Mouse (Mus musculus): ENCODE measurements around the gene Myadml2.
"Not testable (repeated sequence)": the region's sequence is repeated elsewhere in the genome, so short reads cannot be mapped to it uniquely, and the experiment has no call there.

Myadml2 gene

GRCm38 (mm10) chr11:120648001-120648476, at the start of gene Myadml2:
Gene Myadml2 (minus strand): TSS chr11:120648158.
- DNase-seq (ENCODE audit: low read depth, low spot score), result no peak

- no peak for DNase-seq (ENCODE audit: low read depth, low spot score)
These were observed 49.8 kb upstream of the Myadml2 start for GRCm38 (mm10) chr11:120697741-120698140.

GRCm38 (mm10) chr11:120696568-120696967, 48.6 kb upstream of the Myadml2 start:
- DNase-seq (ENCODE audit: low read depth, low spot score), result no peak

GRCm38 (mm10) chr11:120695641-120696040, 47.7 kb upstream of the Myadml2 start:
- no peak for DNase-seq (ENCODE audit: low read depth, low spot score)

DNA sequence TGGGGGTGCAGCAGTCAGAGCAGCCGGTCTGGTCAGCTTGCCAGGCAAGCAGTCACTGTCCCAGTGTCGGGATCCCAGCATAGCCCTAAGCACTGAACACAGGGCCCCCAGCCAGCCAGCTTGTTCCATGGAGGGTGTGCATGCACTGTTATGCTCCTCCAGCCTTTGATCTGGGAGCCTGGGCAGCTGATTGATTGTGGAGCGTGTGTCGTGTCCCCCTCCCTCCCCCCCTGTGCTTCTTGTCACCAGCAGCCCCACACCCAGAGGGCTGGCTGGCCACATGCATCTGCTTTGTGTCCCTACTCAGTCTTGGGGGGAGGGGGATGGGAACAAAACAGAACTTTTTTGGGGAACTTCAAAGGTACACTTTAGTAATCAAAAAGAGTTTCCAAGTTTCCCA, 47.2 kb upstream of the Myadml2 start:
- no peak for DNase-seq (ENCODE audit: low read depth, low spot score)

DNA sequence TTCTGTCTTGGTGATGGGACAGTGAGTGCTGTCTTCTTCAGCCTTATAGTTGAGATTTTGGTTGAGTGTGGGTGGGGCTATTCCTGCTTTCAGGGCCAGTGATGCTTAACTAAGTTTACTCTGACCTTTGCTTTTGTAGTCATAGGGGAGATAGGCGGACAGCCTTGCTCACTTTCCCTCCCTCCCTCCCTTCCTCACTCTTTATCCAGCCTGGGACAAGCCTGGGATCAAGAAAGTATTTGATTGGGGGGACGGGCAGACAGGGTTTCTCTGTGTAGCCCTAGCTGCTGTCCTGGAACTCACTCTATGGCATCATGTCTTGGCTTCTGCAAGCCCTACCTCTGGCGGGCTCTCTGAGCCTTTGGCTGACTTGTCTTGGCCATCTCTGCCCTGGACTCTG, 45.5 kb upstream of the Myadml2 start:
- DNase-seq (ENCODE audit: low read depth, low spot score), result no peak

DNA sequence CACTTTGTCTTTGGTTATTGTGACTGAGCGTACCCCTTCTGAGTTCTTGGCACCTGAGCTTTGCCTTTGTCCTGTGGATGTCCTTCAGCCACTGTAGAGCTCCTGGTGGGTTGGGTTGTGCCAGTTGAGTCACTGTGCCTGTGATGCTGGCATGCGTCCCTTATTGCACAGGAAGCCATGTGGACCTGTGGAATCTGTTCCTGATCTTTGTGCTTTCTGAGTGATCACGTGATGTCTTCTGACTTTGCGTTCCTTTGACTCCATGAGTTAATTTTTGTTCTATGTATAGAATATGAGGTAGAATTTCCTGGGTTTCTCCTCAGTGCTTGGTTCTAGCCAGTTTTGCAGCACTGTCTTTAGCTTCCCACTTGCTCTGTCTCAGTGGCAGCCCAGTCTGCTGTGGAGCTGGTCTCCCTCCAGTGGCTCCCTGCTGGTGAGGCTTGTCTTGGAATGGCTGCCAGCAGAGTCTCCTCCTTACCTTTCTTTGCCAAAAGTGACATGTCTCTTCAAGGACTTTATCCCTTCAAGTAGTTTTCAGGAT, 44.6 kb upstream of the Myadml2 start:
- DNase-seq (ENCODE audit: low read depth, low spot score), result no peak

GRCm38 (mm10) chr11:120689365-120689764, 41.4 kb upstream of the Myadml2 start:
- DNase-seq (ENCODE audit: low read depth, low spot score), result no peak

DNA sequence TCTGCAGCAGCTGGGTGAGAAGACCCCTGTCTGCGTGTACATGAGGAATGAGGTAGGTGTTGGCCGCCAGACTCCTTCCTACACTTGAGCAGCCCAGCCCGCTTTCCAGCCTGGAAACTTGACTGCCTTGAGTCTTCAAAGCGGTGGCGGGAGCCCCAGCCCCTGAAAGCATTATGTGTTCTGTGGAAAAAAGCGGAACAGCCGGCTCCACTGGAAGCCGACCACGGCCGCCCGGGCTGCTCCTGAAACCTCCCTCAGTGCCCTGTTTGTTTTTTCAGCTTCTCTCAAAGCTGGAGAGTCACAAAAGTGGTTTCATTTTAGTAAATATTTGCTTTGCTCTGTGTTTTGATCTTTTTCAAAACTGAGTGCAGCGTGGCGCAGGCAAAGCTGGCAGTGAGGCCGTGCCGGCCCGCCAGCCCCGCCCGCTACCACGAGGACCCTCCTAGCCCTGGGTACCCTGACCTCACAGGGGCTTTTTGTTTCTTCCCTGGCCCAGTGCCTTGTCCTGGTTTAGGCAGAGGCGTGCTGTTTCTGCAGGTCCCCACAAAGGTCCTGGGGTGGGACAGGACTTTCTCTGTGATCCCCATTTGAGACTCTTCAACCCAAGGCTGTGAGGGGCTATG, 38.8 kb upstream of the Myadml2 start:
- no peak for DNase-seq (ENCODE audit: low read depth, low spot score)

DNA sequence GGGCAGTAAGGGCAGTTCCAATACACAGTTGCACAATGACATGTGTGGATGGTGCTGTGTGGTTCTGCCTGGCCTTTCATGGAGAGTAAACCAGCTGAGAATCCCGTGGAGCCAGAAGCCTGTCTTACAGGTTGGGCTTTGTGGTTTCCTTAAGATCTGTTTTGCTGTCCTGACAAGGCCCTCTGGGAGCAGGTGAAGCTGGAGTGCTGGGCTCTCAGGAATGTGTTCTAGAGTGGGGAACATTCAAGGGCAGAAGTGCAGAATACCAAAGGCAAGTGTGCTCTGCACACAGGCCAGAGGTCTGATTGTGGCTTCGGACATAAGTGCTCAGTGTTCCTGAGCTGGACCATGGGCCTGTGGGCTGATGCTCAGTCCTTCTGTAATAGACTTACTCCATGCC, 36.7 kb upstream of the Myadml2 start:
- DNase-seq (ENCODE audit: low read depth, low spot score), result no peak

DNA sequence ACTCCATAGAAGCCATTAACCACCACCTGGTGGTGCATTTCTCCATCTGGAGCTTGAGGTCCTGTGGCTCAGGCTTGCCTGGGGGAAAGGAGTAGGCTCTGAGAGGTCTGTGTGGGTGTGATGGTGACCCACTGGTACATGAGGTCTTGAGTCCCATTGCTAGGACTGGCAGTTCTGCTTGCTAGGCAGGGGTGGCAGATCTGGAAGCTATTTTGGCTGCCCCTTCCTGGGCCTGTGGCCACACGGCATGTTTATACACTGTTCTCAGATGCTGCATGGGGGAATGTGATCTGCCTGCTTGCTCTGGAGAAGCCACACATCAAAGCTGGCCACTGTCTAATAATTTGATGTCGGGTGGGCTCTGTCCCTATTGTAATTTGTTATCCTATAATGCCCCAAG, 36.1 kb upstream of the Myadml2 start:
- DNase-seq (ENCODE audit: low read depth, low spot score), result no peak

- DNase-seq (ENCODE audit: low read depth, low spot score), result no peak
These were observed 35.6 kb upstream of the Myadml2 start for GRCm38 (mm10) chr11:120683536-120683935.

- DNase-seq (ENCODE audit: low read depth, low spot score), result no peak
These were observed 34.7 kb upstream of the Myadml2 start for GRCm38 (mm10) chr11:120682683-120683082.

DNA sequence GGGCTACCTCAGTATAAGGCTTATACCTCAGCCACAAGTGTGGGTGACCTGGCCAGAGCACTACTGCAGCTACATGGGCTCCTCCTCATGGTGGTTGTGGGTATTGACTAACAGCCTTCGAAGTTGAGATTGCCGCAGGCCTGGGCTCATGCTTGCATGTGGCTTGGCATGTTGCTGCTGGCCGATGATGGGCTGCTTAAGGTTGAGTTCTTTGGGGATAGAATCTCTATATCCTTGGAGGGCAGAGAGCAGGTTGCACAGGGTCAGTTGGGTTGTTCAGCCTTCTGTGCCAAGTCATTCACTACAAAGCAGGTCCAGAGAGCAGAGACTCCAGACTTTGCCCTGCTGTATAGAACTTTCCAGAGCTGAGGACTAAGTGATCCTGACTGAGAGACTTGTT, 32.0 kb upstream of the Myadml2 start:
- peak; percentile 36 for DNase-seq (ENCODE audit: low read depth, low spot score)

DNA sequence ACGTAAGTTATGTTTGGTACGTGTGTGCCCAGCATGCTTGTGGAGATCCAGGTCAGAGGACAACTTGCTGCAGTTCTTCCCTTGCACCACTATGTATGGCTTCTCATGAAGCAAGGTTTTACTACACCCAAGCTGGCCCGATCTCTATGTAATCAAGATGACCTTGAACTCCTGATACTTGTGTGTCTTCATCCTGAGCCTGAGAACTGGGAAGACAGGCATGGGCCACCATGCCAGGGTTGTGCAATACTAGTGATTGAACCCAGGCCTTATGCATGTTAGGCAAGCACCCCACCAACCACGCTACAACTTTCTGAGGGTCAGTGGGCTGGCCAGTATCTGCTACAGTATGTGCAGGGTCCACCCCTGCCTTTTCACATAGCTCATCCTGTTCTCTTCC, 29.0 kb upstream of the Myadml2 start:
- no peak for DNase-seq (ENCODE audit: low read depth, low spot score)

- not testable (repeated sequence) for DNase-seq (ENCODE audit: low read depth, low spot score)
These were observed 27.9 kb upstream of the Myadml2 start for GRCm38 (mm10) chr11:120675875-120676274.

GRCm38 (mm10) chr11:120673594-120674122, 25.7 kb upstream of the Myadml2 start:
- DNase-seq (ENCODE audit: low read depth, low spot score), result no peak

DNA sequence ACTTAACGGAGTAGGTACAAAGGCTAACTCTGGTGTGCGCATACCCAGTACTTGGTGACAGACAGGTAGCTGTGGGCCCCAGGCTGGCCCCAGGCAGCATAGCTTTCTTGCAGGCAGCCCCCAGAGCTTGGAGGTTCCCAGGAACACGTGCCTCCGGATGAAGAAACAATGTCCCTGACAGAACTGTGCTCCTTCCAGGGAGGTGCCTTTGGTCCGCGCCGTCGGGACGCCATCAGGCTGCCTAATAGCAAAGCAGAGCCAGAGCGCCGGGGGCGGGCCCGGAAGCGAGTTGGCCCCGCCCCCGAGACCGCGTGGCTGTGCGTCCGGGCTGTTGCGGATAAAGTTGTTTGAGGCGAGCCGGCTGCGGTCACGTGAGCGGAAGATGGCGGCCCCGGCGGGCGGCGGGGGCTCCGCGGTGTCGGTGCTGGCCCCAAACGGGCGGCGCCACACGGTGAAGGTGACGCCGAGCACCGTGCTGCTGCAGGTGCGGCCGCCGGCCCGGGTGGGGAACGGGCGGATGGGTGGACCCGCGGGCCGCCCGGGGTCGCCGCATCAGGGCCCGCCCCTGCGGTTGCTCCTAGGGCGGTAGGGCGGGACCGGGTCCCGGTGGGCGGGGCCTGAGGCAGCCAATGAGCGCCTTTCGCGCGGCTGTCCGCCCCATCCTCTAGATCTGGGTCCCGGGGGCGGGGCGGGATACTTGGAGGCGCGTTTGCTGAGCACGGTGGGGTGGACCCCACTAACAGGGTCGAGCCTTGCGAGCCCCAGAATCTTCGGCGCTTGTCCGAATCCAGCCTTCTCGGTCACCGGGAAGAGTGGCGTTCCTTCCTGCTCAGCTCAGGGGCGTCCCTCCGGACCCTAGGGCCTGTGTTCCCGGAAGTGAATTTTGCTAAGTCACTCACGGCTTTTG, 25.0 kb upstream of the Myadml2 start, which contains the start of gene Aspscr1:
Aspscr1 (plus strand) TSS at position 287 of the 907 bp plus-strand sequence.
- DNase-seq (ENCODE audit: low read depth, low spot score), result peak; percentile 97

DNA sequence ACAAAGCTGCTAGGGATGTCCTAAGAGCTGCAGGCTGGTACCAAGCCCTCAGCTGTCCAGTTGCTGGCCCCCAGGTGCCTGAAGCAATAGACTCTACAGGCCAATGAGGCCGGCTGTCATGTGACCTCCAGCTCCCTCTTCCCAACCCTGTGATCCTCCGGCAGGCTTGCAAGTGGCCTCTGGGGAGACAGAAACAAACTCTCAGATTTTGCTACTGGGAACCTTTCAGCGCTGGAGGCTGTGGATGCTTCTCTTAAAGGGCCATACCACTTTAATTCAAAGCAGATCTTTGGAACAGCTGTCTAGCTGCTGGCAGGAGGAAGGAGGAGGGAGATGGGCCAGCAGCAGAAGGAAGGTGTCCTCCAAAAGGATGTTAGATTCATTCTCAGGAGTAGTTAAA, 18.7 kb upstream of the Myadml2 start:
- DNase-seq (ENCODE audit: low read depth, low spot score), result no peak

DNA sequence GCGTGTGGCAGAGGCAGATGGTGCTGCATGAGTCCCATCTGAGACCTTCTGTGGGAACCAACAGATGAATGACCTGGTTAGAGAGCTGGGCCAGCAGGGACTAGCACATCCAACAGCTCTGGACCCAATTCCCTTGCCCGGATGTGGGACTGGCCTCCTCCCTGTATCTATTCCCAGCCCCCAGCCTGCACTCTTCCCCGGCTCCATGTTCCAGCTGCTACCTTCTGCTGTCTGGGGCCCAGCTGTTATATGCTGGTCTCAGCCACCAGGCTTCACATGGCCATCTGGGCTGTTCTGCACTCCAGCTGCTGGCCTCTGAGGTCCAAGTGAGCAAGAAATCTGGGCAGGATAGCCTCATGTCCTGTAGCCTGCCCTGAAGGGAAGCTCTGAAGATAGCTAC, 17.4 kb upstream of the Myadml2 start:
- DNase-seq (ENCODE audit: low read depth, low spot score), result no peak

DNA sequence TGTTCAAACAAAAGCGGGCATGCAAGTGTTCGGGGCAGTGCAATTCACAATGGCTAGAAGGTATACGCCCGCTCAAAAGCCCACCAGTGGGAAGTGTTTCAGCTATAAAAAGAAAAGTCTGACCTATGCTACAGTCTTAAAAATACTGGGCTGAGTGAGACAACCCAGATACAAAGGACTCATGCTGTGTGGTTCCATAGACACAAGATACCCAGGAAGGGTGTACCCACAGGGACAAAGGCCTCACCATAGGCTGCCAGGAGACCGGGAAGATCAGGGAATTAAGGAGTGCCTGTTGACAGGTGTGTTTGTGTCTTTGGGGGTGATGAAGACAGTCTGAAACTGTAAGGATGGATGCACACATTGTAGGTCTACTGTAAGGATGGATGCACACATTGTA, 15.8 kb upstream of the Myadml2 start:
- no peak for DNase-seq (ENCODE audit: low read depth, low spot score)

DNA sequence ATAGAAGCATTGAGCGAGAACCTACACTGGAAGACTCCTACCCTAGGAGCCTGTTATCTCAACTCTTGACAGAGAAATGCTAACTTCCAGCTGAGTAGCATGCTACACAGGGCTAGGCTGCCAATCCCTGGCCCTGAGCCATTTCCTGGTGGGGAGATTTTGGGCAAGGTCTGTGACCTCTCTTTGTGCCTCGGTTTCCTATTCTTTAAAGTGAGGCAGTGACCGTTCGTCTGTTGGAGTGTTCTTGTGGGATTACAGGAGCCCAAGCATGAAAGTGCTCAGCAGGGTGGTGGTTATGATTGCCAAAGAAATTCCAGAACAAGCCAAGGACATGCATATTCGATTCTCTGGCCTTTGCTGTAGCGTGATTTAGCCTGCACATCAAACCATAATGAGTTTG, 14.8 kb upstream of the Myadml2 start:
- DNase-seq (ENCODE audit: low read depth, low spot score), result no peak

All from CD4-positive helper T cell, adult 2 months (primary cell).